Mouse (Mus musculus) megakaryocyte, embryonic 14.5 days (primary cell): Measurements from ENCODE around the gene Gm20388.

ENCODE experiments used
- FLI1 ChIP-seq: IDR thresholded peaks from 2 replicates; pipeline ENCODE4 v1.6.1; 2012; ENCODE audit warnings: low read length, inconsistent platforms, mixed read lengths
- GATA1 ChIP-seq: IDR thresholded peaks from 3 replicates; pipeline ENCODE4 v1.6.1; 2012; ENCODE audit warnings: mixed read lengths, low read length, inconsistent platforms, borderline replicate concordance

DNA sequence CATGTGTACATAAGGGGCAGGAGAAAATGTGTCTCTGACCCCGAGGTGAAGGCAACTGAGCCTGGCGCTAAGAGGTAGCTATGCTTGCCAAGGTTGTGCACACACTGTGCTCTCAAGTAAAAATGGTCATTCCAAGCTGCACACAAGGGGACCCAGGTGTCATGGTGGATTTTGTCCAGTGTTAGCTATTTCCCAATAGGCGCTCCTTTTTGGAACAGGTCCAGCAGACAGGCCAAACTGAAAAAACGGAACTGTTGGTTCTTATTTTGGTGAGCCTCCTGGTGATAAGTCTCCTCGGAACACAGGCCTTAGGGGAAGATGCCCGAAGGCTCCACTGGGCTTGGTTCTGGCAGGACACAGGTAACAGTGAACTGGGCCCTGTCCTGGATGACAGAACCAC lies 2543.8 kb downstream of the Gm20388 start:
- no peak for TF ChIP-seq GATA1
- TF ChIP-seq FLI1 = no peak
